Mouse (Mus musculus): ENCODE data around the gene Stk25. TPM values are rescaled to one million over a fixed set of nuclear protein-coding genes. Genes with fewer than 3 reads are reported as not detected.
A peak's percentile ranks its signal among the peaks of the same experiment; 100 is the strongest.
"Not testable (repeated sequence)": the region's sequence is repeated elsewhere in the genome, so short reads cannot be mapped to it uniquely, and the experiment has no call there.

The Stk25 gene
- total RNA-seq (2022): 100 to 1,000 TPM; 350 to 369 (median 358) TPM

DNA sequence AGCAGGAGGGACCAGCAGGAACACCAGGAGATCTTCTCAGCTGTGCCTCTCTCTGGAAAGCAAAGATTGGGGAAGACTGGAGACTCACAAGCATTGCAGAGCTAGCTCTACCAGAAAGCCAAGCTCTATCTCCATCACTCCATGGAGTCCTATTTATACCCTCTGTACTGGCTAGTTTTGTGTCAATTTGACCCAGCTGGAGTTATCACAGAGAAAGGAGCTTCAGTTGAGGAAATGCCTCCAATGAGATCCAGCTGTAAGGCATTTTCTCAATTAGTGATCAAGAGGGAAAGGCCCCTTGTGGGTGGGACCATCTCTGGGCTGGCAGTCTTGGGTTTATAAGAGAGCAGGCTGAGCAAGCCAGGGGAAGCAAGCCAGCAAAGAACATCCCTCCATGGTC lies at the start of gene Stk25:
Stk25 (minus strand) TSS at position 101 of the 400 bp plus-strand sequence.
- DNase-seq (ENCODE audit: low spot score in 2 of 2): not testable (repeated sequence)

DNA sequence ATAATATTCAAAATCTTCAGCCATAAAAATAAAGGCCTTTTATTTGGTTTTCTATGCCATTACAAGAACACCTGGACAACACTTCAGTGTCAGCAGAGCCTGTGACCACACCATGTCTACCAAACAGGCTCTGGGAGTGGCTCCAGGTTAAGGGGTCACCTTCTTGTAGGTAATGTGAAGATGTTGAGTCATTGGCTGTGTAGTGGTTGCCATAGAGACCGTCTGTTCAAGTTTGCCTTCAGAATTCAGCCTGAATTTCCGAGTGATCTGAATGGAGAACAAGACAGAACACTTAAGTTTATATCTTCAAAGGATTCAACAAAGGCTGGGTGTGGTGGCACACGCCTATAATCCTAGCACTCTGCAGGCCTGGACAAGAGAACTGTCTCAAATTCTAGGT lies 46.9 kb upstream of the Stk25 start:
- DNase-seq (ENCODE audit: low spot score in 2 of 2): no peak

DNA sequence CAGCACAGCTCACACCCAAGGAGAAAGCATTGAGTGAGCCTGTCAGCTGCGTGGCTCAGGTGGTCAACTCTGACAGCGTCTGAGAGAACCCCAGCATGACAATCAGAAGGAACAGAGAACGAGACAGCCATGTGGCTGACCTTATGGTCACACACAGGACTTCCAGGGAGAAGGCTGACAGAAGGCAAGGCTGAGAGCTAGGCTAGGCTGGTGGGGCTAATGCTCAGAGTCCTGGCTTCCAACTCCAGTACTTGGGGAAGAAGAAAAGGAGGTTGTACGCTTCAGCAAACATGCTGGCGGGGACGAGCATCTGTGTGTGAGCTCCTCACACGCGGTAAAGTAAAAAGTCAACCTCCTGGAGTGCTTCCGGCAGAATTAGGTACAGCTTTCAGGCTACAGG lies 45.9 kb upstream of the Stk25 start:
- no peak for DNase-seq (ENCODE audit: low spot score in 2 of 2)

DNA sequence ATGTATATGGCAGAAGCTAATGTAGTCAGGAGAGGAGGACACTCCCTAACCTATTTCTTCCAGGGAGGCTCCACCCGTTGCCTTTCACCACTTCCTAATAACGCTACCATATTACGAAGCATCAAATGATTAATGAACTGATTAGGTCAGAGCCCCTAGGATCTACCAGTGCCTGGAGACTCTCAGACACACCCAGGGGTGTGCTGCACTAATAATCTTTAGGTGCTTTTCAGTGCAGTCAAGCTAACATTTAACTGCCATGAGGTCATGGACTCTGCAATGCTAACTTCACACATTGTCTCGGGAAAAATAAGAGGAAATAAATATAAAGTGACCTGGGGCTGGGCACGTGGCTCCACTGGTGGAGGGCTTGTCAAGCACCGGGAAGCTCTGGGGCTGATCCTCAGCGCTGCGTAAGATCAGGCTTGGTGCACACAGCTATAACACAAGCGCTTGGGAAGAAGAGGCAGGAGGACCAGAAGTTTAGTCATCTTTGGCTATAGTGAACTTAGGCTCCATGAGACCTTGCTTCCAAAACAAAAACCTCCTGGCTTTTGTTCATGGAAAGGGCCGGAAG lies 45.1 kb upstream of the Stk25 start:
- DNase-seq (ENCODE audit: low spot score in 2 of 2): no peak

DNA sequence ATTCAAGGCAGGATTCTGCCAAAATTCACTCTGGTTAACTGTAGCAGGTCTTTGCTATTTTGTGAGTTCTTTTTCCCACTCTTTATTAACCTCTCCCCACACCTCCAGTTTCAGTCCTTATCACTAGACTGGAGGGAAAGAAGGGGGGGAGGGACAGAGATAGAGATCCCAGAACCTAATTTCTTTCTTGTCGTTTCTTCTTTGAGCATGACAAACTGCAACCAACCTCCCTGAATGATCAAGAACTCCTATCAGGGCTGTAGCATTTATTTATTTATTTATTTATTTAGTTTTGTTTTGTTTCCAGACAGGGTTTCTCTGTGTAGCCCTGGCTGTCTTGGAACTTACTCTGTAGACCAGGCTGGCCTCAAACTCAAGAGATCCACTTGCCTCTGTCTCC lies 43.6 kb upstream of the Stk25 start:
- DNase-seq (ENCODE audit: low spot score in 2 of 2): no peak

DNA sequence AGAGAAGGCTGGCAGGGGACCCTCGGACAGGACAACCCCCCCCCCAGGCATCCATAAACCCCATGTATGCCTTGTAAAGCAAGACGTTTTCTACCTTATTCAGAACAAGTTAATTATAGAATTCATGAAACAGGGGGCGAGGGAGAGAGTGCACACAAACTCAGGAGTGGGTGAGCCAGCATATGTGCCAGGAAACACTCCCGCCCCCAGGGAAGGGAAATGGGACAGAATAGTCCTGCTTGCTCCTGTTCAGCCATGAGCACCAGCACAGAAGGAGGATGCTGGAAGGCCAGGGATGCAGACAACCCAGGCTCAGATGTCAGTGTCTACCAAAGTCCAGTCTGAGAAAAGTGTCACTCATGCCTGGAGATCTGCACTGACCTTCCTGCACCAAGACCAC lies 40.7 kb upstream of the Stk25 start:
- DNase-seq (ENCODE audit: low spot score in 2 of 2): peak in 1 of 2 experiments; percentile 83

DNA sequence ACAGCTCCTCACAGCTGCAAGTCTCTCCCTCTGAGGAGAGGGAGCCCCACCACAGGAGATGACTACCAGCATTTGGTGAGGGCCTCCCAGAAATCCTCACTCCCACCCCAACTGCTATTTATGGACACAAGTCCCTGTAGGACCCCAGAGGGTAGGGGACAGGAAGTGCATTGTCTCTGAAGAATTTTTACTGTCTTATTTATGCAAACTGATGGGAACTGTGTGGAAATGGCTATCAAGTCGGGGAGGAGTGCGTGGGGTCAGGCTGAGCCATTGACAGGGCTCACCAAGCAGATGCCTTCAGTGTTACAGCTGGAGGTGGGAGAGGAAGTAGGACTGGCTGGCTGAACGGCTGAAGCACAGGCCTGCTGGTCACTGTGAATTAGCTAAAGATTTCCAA lies 38.9 kb upstream of the Stk25 start:
- DNase-seq (ENCODE audit: low spot score in 2 of 2): no peak

DNA sequence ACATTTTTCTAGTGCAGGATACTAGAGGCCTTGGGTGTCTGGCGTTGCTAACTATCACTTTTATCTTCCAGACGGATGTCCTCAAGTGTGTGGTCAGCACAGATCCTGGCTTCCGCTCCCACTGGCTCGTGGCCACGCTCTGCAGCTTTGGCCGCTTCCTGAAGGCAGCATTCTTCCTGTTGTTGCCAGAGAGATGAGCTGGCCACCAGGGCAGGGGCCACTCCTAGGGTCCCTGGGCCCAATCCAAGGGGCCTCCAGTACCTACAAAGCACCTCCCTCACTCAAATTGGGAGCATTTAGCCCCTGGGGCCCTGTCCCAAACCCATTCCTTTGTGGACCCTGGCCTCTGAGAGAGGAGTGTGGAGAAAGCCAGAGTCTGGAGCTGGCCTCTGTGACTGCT lies 36.5 kb upstream of the Stk25 start:
- DNase-seq (ENCODE audit: low spot score in 2 of 2): no peak

DNA sequence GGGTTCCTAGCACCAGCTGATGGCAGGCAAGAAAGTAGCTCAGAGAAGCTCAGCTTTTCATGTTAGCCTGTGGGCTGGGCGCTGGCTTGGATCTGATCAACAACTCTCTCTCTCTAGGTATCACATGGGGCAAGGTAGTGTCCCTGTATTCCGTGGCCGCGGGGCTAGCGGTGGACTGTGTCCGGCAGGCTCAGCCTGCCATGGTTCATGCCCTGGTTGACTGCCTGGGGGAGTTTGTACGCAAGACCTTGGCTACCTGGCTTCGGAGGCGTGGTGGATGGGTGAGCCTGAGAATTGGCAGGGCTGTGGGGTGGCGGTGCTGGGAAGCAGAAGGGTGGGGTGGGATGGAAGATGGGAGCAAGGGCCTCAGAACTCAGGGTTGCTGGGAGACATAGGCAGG lies 35.5 kb upstream of the Stk25 start:
- DNase-seq (ENCODE audit: low spot score in 2 of 2): no peak

DNA sequence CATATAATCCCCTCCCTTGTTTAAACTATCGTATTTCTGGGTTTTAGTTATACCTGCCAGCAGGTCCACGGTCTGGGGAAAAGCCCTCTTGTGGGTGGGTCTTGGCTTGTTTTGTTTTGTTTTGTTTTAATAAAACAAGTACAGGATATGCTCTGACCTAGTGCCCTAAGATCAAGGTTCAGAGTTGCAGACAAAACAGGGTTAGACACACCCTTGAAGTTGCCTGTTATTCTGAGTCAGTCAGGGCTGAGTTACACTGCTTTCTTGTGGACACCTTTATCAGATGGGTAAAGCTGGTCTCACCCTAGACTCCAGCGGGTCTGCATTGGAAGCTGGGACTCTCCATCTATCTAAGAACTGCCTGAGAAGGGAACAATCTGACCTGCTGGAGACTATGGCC lies 35.0 kb upstream of the Stk25 start:
- no peak for DNase-seq (ENCODE audit: low spot score in 2 of 2)

DNA sequence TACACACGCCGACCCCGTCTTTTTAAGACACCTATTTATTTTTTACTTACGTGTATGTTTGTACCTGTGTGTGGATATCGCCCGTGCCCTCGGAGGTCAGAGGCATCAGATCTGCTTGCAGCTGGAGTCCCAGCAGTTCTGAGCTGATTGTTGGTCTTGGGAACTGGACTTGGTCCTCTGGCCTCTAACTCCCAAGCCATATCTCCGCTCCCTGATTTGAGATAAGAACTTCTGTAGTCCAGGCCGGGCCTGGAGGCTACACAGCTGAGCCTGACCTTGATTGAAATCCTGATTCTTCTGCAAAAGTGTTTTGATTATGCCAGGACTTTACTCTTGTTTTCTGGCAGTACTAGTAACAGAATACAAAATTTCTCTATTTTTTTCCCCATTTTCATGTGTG lies 34.3 kb upstream of the Stk25 start:
- DNase-seq (ENCODE audit: low spot score in 2 of 2): no peak

DNA sequence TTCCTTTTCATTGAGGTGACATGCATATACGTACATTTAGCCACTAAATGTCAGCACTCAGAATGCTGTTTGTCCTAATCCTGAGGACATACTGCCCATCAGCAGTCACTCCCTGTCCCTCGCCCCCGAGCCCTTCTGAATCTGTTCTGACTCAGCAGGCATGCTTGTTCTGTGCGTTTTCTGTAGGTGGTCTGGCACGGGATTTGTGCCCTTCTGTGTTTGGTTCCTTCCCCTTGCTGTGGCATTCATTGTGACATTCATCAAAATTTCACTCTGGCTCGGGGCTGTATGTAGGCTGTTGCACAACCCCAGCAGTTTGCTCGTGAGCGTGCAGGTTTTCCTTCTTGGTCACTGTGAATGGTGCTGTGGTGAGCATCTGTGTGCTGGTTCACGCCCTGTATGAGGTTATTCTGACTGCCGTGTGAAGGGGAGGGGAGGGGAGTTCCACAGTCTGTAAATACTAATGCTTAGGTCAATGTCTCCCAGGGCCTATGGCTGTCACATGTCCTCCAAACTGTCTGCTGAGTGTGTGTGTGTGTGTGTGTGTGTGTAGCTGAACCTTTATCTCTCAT lies 33.4 kb upstream of the Stk25 start:
- DNase-seq (ENCODE audit: low spot score in 2 of 2): no peak

DNA sequence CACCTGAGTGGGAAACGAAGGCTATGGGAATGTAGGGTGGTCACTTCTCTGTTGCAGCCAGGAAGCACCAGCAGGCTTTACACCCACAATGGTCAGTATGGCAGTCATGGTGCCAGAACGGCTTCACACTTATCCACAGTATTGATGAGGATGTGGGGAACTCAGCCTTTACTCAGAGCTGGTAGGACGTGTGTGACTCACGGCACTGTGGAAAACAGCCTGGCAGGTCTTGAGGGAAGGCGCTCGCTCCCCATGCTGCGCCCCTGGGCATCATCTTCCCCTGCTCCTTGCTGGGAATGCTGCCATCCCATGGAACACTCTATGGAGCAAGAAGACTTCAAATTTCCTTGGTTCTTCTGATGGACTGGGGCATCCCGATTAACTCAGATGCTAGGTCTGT lies 32.6 kb upstream of the Stk25 start:
- DNase-seq (ENCODE audit: low spot score in 2 of 2): no peak

DNA sequence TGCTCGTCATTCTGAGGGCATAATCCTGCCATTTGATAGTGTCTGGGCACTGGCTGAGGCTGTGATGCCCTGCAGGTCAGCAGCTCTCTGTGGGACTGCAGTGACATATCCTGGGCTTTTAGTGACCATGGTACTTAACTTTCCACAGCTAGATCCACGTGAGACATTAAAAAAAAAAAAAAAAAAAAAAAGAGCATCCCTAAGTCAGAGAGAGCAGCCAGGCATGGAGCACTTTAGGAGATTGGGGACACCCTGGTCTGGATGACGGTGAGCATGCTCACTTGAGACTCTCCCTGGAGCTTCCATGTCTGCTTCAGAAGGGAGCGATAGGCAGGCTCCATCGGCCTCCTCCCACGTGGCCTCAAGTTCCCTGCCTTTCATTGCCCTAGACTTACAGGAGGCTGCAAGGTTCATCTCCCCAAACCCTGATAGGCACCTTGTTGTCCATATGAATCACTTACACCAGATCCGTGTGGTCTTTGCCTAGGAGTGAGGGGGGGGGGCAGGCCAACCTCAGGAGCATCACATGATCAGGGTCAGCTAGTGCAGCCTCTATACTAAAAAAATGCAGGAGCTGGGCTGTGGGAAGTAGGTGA lies 31.5 kb upstream of the Stk25 start:
- no peak for DNase-seq (ENCODE audit: low spot score in 2 of 2)

DNA sequence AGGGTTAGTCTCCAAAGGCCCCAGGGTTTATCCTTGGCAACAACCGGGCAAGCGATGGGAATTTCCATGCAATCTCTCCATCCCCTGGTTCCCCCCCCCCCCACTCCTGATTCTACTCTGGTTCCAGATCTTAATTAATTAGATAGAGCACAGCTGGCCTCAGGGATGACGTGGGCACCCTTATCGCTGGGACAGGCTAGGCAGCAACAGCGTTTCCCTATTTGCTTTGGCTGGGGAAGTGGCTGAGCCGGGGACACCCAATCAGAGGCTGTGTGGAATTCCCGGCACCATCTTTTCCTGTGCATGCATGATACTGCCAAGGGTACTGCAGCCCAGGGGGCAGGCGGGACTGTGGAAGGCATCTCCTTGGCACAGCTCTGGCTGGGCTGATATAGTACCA lies 29.7 kb upstream of the Stk25 start:
- no peak for DNase-seq (ENCODE audit: low spot score in 2 of 2)

DNA sequence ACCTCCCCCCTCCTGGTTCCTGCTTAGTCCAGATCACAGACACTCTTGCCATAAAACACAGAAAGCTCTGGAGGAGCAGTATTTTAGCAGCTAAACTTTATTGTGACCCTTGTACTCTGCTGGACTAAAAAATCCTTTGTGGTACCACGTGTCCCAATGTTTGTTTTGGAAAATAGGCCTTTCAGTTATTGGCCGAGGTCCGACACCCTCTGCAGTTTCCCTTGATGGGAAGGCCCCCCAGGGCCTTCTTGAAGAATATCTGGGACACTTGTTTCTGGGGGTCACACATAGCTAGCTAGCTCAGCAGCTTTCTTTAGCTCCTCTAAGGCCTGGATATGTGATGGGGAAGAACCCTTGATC lies 28.5 kb upstream of the Stk25 start:
- DNase-seq (ENCODE audit: low spot score in 2 of 2): no peak

DNA sequence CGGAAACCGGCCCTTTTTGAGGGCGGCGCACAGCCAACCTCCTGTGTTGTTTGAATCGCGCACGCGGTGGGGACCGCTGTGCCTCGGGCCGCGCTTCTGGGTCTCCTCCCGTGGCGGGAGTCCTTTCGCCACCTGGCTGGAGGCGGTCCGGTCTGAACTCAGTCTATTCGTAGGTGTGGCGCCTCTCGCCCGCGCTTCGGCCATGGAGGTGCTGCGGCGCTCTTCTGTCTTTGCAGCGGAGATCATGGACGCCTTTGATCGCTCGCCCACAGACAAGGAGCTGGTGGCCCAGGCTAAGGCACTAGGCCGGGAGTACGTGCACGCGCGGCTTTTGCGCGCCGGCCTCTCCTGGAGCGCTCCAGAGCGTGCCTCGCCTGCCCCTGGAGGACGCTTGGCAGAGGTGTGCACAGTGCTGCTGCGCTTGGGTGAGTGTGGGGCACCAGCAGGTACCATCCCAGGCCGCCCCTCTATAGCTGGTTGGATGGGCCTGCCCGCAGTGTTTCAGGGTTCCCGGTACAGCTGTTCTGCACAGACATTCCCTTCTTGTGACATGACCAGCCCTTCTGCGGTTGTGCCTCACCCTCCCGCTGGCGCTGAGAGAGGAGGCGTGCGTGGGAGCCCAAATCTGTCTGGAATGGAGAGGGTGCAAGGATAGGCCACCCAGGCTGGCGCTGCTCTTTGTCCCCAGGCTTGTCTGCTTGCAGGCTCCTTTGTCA lies 27.9 kb upstream of the Stk25 start:
- peak; percentile 42 to 49 for DNase-seq (ENCODE audit: low spot score in 2 of 2)

DNA sequence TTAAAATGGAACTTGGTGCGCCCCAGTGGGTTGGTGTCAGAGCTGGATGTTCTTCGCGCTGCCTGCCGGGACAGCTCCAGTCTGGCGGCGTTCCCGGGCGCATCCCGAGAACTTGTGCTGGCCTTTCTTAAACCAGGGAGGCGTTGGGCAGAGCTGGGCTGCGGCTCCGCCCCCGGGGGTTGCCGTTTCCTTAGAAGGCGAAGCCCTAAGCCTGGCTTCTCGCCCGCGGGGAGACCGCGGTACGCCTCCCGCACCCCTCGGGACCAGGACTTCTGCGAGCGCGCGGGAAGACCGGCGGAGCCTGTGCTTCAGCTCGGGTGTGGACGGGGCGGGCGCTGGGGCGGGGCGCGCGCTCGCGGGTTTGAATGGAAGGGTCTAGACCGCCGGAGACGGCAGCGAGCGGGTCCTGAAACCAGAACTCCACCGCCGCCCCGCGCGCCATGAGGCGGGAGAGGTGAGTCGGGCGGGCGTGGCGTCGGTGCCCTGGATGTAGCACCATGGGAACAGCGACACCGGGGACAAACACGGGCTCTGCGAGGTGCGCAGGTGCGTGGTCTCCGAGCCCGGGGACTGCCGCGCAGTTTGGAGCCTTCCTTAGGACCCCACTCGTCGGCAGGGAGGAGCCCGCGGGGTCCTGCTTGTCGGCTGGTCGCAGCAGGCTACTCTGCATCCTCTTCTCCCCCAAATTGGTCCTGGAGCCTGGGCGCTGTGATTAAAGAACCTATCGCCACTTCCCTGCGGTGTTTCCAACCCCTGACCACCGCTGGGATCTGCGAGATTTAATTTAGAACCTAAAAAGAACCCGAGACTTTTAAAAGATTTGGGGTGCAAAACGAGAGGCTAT lies 27.2 kb upstream of the Stk25 start, which contains the start of gene Bok:
Bok (plus strand) TSS at position 260 of the 844 bp plus-strand sequence.
- peak; percentile 37 to 54 for DNase-seq (ENCODE audit: low spot score in 2 of 2)

DNA sequence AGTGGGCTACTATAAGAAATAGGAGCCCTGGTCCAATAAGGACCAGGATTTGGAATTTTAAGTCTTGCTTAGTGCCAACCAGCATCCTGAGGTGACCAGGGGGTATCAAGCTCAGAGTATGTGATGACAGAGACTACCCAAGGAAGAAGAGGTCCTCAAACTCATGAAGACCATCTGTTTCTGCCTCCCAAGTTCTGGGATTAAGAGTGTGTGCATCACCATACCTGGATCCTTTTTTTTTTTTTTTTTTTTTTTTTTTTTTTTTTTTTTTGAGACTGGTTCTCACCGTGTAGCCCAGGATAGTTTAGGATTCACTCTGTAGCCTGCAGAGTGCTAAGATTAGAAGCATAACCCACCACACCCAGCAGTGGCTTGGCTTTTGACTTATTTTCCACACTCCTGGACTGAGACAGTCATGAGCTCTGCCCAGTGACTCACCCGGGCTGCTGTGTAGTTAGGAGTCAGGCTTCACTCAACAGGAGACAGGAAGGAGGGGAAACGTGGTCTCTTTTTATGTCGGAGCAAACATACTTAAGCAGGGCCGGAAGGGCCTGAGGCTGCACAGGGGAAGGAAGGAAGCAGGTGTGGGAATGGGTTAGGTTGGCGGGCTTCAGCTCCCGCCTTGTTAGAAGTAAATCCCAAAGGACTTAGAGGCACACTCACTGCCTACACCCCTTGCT lies 21.6 kb upstream of the Stk25 start:
- DNase-seq (ENCODE audit: low spot score in 2 of 2): no peak

DNA sequence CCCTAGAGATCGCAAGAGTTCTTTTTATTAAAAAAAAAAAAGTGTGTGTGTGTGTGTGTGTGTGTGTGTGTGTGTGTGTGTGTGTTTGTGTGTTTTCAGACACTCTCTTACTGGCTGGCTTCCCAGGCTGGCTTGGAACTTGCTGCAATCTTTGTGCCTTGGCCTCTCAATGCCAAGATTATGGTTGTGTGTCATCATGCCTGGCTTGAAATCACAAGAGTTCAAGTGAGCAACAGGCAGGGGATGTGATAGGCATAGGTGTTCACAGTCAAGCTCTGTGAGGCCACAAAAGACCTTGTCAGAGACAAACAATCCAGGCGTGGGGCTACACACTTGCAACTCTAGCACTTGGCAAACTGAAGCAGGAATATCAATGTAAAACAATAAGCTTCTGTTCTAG lies 19.9 kb upstream of the Stk25 start:
- no peak for DNase-seq (ENCODE audit: low spot score in 2 of 2)

DNA sequence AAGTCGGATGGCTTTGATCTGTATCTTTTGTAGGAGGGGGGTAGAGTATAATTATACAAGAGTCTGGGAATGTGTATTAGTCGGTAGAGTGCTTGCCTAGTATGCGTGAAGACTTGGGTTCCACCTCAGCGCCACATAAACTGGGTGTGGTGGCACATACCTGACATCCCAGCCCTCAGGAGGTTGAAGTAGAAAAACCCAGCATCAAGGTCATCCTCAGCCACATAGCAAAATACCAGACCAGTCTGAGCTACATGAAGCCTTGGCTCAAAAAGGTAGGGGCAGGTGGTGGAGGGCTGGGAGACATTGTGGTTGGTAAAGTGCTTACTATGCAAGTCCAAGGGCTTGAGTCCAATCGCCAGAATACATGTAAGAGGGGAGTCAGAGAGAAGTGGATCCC lies 14.2 kb upstream of the Stk25 start:
- DNase-seq (ENCODE audit: low spot score in 2 of 2): no peak
